ENCODE assay signal across 8 mouse cellular contexts in genomic region chr1:189689050-189689833, GRCm38 (mm10). TPM values are rescaled to one million over a fixed set of nuclear protein-coding genes. Genes with fewer than 3 reads are reported as not detected.
DNase-seq lines count a peak whose midpoint lies in the region; TF ChIP-seq lines count a peak whose summit lies in the region.

No protein-coding gene starts in this region.

- H3K4me1 ChIP-seq in heart, embryonic 10.5 days: peaks cover 37% of the 10 kb centered on the region
- peaks cover 2% of the 10 kb centered on the region for H3K4me1 ChIP-seq in ES-Bruce4 (ENCODE audit: control insufficient read depth, insufficient read depth, low read length)
- peaks cover 43% of the 10 kb centered on the region for H3K4me1 ChIP-seq in hindbrain, embryonic 10.5 days (replicated peaks)

- peaks cover 17% of the 10 kb centered on the region for H3K36me3 ChIP-seq in heart, embryonic 10.5 days
- H3K36me3 ChIP-seq in ES-Bruce4 (ENCODE audit: control insufficient read depth, insufficient read depth, low read length, poor library complexity, severe bottlenecking): peaks cover 22% of the 10 kb centered on the region
- peaks cover 18% of the 10 kb centered on the region for H3K36me3 ChIP-seq in hindbrain, embryonic 10.5 days
- H3K36me3 ChIP-seq in macrophage (ENCODE audit: inconsistent target): no peaks in the 10 kb centered on the region

- peak overlapping the region; percentile 91 for H3K27ac ChIP-seq in heart, embryonic 10.5 days
- H3K27ac ChIP-seq in ES-Bruce4 (ENCODE audit: insufficient read depth, low read length): no peak overlapping the region
- peak overlapping the region; percentile 94 for H3K27ac ChIP-seq in hindbrain, embryonic 10.5 days
- peak overlapping the region; percentile 35; the same call in 1 of the 2 replicates for H3K27ac ChIP-seq in macrophage
- no peak overlapping the region for H3K27ac ChIP-seq in gastrocnemius, adult 2 months

- 37% methylated on average over 4 of the region's 4 CpGs for WGBS in heart, embryonic 10.5 days
- WGBS in hindbrain, embryonic 10.5 days: 39% methylated on average over 4 of the region's 4 CpGs
- 51% methylated on average over 4 of the region's 4 CpGs for WGBS in macrophage (ENCODE audit: missing documents)

- no peak for TF ChIP-seq CTCF in ES-Bruce4 (IDR thresholded peaks at IDR 0.05; ENCODE audit: low read depth, low read length)
- no peak for TF ChIP-seq CTCF in gastrocnemius, adult 2 months (IDR thresholded peaks at IDR 0.05)

- peak overlapping the region; percentile 88 for H3K9ac ChIP-seq in ES-Bruce4 (ENCODE audit: low read depth, poor library complexity, severe bottlenecking)

- H3K27me3 ChIP-seq in heart, embryonic 10.5 days (ENCODE audit: insufficient read depth, poor library complexity, severe bottlenecking): no peaks in the 10 kb centered on the region
- no peaks in the 10 kb centered on the region for H3K27me3 ChIP-seq in ES-Bruce4 (ENCODE audit: control insufficient read depth, insufficient read depth, low read length, poor library complexity, severe bottlenecking)
- no peaks in the 10 kb centered on the region for H3K27me3 ChIP-seq in hindbrain, embryonic 10.5 days (ENCODE audit: insufficient read depth, poor library complexity, severe bottlenecking)

- H3K79me2 ChIP-seq in macrophage (ENCODE audit: inconsistent target): peaks cover 33% of the 10 kb centered on the region

- peak overlapping the region; percentile 93 for H3K4me3 ChIP-seq in heart, embryonic 10.5 days
- H3K4me3 ChIP-seq in ES-Bruce4 (ENCODE audit: low read depth, low read length) (no peak overlapping the region), macrophage (ENCODE audit: inconsistent target) (peak overlapping the region; percentile 54)
- H3K4me3 ChIP-seq in hindbrain, embryonic 10.5 days: peak overlapping the region; percentile 94
- H3K4me3 ChIP-seq in gastrocnemius, adult 2 months: no peak overlapping the region; the same call in 1 of the 2 replicates

- no peak for DNase-seq in heart, embryonic 10.5 days (ENCODE audit: low spot score)
- no peak for DNase-seq in heart, adult 9 months (ENCODE audit: low spot score in 2 of 2)
- no peak for DNase-seq in hindbrain, embryonic 10.5 days (ENCODE audit: low spot score)
- no peak for DNase-seq in Muller cell, postnatal 12 days (ENCODE audit: inconsistent ontology term)
- DNase-seq in gastrocnemius, adult 2 months: no peak
- DNase-seq in spleen, postnatal 10 days (ENCODE audit: low spot score in 2 of 2): no peak

- intact Hi-C loops in gastrocnemius, adult 2 months (cut with DNase I): no loop called here

- TF ChIP-seq EP300 in ES-Bruce4 (IDR thresholded peaks at IDR 0.05; ENCODE audit: insufficient read depth, low read depth, low read length): no peak

- TF ChIP-seq POLR2A in ES-Bruce4 (IDR thresholded peaks at IDR 0.05; ENCODE audit: insufficient read depth, low read length): no peak

- H3K9me3 ChIP-seq in heart, embryonic 10.5 days: no peaks in the 10 kb centered on the region
- no peaks in the 10 kb centered on the region for H3K9me3 ChIP-seq in ES-Bruce4 (replicated peaks; ENCODE audit: control insufficient read depth, insufficient read depth, low read length, poor library complexity, severe bottlenecking)
- H3K9me3 ChIP-seq in hindbrain, embryonic 10.5 days: no peaks in the 10 kb centered on the region

RNA-seq across cellular contexts. Expression of gene Cenpf, which starts 1.4 kb away (rescaled TPM):
- polyA plus RNA-seq in heart, embryonic 10.5 days (2016; fragmentation: Nextera tagmentation; extraction: Ambion mirVana): 62.7 and 71.3 TPM in 2 replicates
- polyA plus RNA-seq in ES-Bruce4 (2011; ENCODE audit: insufficient read depth, insufficient read length, low read depth, missing spikeins) (157 and 169 TPM in 2 replicates), macrophage (2018) (0.07 to 3.1 TPM (median 2.2 TPM) in 3 replicates)
- 71.0 and 122 TPM in 2 replicates for polyA plus RNA-seq in hindbrain, embryonic 10.5 days (2016; fragmentation: Nextera tagmentation; extraction: Ambion mirVana)
- total RNA-seq in macrophage (2018; cell fraction: chromatin; rRNA removed): 10 to 100 TPM in 1 of 26 experiments, 1 to 10 TPM in 14, under 1 TPM in 11; 0.22 to 17.8 (median 1.2) TPM
- 1 to 10 TPM in 13 of 26 experiments, under 1 TPM in 13; 0.22 to 4.0 (median 1.1) TPM for total RNA-seq in macrophage (2018; cell fraction: cytosol; rRNA removed)
- 1 to 10 TPM in 15 of 26 experiments, under 1 TPM in 11; 0.26 to 7.3 (median 1.1) TPM for total RNA-seq in macrophage (2018; cell fraction: nucleus; rRNA removed)
- total RNA-seq in gastrocnemius, adult 2 months (2021): under 1 TPM; 0.03 to 0.05 TPM

RNA-seq across cellular contexts. Expression of gene Ptpn14, which starts 38.8 kb away (rescaled TPM):
- polyA plus RNA-seq in heart, embryonic 10.5 days (2016; fragmentation: Nextera tagmentation; extraction: Ambion mirVana): 7.2 and 9.6 TPM in 2 replicates
- polyA plus RNA-seq in ES-Bruce4 (2011; ENCODE audit: insufficient read depth, insufficient read length, low read depth, missing spikeins) (141 and 149 TPM in 2 replicates), macrophage (2018) (0.03 TPM in 1 of 3 replicates, not detected in the others)
- 5.0 and 5.1 TPM in 2 replicates for polyA plus RNA-seq in hindbrain, embryonic 10.5 days (2016; fragmentation: Nextera tagmentation; extraction: Ambion mirVana)
- 1 to 10 TPM in 2 of 26 experiments, under 1 TPM in 2, not detected in 22; 0.13 to 3.3 (median 0.82) TPM for total RNA-seq in macrophage (2018; cell fraction: chromatin; rRNA removed)
- total RNA-seq in macrophage (2018; cell fraction: cytosol; rRNA removed): under 1 TPM in 14 of 26 experiments, not detected in 12; under 0.01 to 0.11 (median 0.04) TPM
- under 1 TPM in 7 of 26 experiments, not detected in 19; 0.06 to 0.62 (median 0.10) TPM for total RNA-seq in macrophage (2018; cell fraction: nucleus; rRNA removed)
- 10 to 100 TPM in 1 of 2 experiments, 1 to 10 TPM in 1; 9.3 to 15.1 TPM for total RNA-seq in gastrocnemius, adult 2 months (2021)

Comparison
In these comparisons a context has a peak if more than half of its experiments do, and no peak if none do; other contexts are left out.
1. H3K27ac ChIP-seq: peak in heart, embryonic 10.5 days (single experiment), hindbrain, embryonic 10.5 days (single experiment) and macrophage (single experiment); none in ES-Bruce4 (single experiment) and gastrocnemius, adult 2 months (single experiment).
2. H3K4me3 ChIP-seq: peak in heart, embryonic 10.5 days (single experiment), hindbrain, embryonic 10.5 days (single experiment) and macrophage (single experiment); none in ES-Bruce4 (single experiment) and gastrocnemius, adult 2 months (single experiment).
3. RNA of gene Cenpf, which starts 1.4 kb away (polyA plus RNA-seq): 157 to 169 TPM in ES-Bruce4, 62.7 to 71.3 TPM in heart, embryonic 10.5 days and 71.0 to 122 TPM in hindbrain, embryonic 10.5 days; 0.07 to 3.1 TPM in macrophage; every median in the first group is over 10 times any median in the second.
4. RNA of gene Ptpn14, which starts 38.8 kb away (polyA plus RNA-seq): 141 to 149 TPM in ES-Bruce4; 7.2 to 9.6 TPM in heart, embryonic 10.5 days, 5.0 to 5.1 TPM in hindbrain, embryonic 10.5 days and 0.03 TPM in macrophage; every median in the first group is over 10 times any median in the second.